Mouse (Mus musculus) CH12.LX (cell line): ENCODE data around the gene B3gat1. TPM values are rescaled to one million over a fixed set of nuclear protein-coding genes. Genes with fewer than 3 reads are reported as not detected.

Source experiments
- DNase-seq: peaks from one replicate; pipeline ENCODE4 v3.0.0-alpha.2; 2013; ENCODE audit errors: extremely low read depth
- H3K27ac ChIP-seq: 2 replicates; pipeline ENCODE4 v1.5.1; 2012; ENCODE audit warnings: low read depth, mild to moderate bottlenecking, control low read depth, moderate library complexity; ENCODE audit not compliant: insufficient read depth
- H3K27me3 ChIP-seq: replicated peaks from 2 replicates; pipeline ENCODE3; 2012; ENCODE audit warnings: inconsistent platforms
- H3K36me3 ChIP-seq, 2 experiments: replicated peaks in 1 of 2; 2 replicates each; pipeline versions ENCODE3 to v1.6.1; 2012; ENCODE audit warnings: inconsistent platforms in 1 of 2, low read length in 1 of 2, mild to moderate bottlenecking in 1 of 2, mixed read lengths in 1 of 2, moderate library complexity in 1 of 2; ENCODE audit not compliant: control insufficient read depth in 1 of 2, insufficient read depth in 1 of 2
- H3K4me1 ChIP-seq, 2 experiments: 2 replicates each; pipeline ENCODE4 v1.6.1; 2012; ENCODE audit warnings: inconsistent platforms in 1 of 2, moderate library complexity in 1 of 2; ENCODE audit not compliant: insufficient read depth in 2 of 2, control insufficient read depth in 1 of 2
- H3K4me2 ChIP-seq: 2 replicates; pipeline ENCODE4 v1.6.1; 2012; ENCODE audit warnings: low read depth, mild to moderate bottlenecking, control low read depth; ENCODE audit not compliant: poor library complexity, insufficient read depth, severe bottlenecking
- H3K4me3 ChIP-seq, 3 experiments: fragments of 150-350 bp in 1 of 3; sonication (generic) in 1 of 3; replicated peaks in 1 of 3; 2 replicates each; pipeline versions ENCODE3 to v1.5.1; 2011 to 2012; ENCODE audit warnings: low read depth in 2 of 3, low read length in 2 of 3, mild to moderate bottlenecking in 2 of 3, moderate library complexity in 2 of 3, control low read depth in 1 of 3, improper control_type of control experiment in 1 of 3, inconsistent platforms in 1 of 3, mixed read lengths in 1 of 3; ENCODE audit not compliant: poor library complexity in 1 of 3
- H3K79me2 ChIP-seq: replicated peaks from 2 replicates; pipeline ENCODE4 v1.6.1; 2012; ENCODE audit warnings: mild to moderate bottlenecking, moderate library complexity; ENCODE audit not compliant: control insufficient read depth, poor library complexity, insufficient read depth, severe bottlenecking; ENCODE audit errors: extremely low read depth
- H3K9ac ChIP-seq: 2 replicates; pipeline ENCODE4 v1.6.1; 2012; ENCODE audit warnings: low read depth, mild to moderate bottlenecking, control low read depth, moderate library complexity; ENCODE audit not compliant: insufficient read depth
- H3K9me3 ChIP-seq: replicated peaks from 2 replicates; pipeline ENCODE3; 2012; ENCODE audit warnings: low read length, inconsistent platforms, mixed read lengths
- CHD1 ChIP-seq: IDR thresholded peaks from 2 replicates; pipeline ENCODE4 v1.6.1; 2012; ENCODE audit warnings: low read depth, low read length, improper control_type of control experiment, inconsistent platforms
- CHD2 ChIP-seq: IDR thresholded peaks from 2 replicates; pipeline ENCODE4 v1.6.1; 2011; ENCODE audit warnings: low read length, improper control_type of control experiment
- E2F4 ChIP-seq: IDR thresholded peaks from 2 replicates; pipeline ENCODE4 v1.6.1; 2011; ENCODE audit warnings: low read depth, low read length, improper control_type of control experiment; ENCODE audit not compliant: insufficient replicate concordance
- HCFC1 ChIP-seq: IDR thresholded peaks from 2 replicates; pipeline ENCODE4 v1.6.1; 2012; ENCODE audit warnings: low read depth, mild to moderate bottlenecking, inconsistent platforms, low read length, improper control_type of control experiment
- IRF4 ChIP-seq: IDR thresholded peaks from 2 replicates; pipeline ENCODE4 v1.6.1; 2014; ENCODE audit warnings: low read depth, mild to moderate bottlenecking, inconsistent platforms, low read length, improper control_type of control experiment
- JUN ChIP-seq: IDR thresholded peaks from 2 replicates; pipeline ENCODE4 v1.6.1; 2011; ENCODE audit warnings: low read depth, mild to moderate bottlenecking, low read length, improper control_type of control experiment, moderate library complexity; ENCODE audit not compliant: insufficient read depth
- KAT2A ChIP-seq: IDR thresholded peaks from 2 replicates; pipeline ENCODE4 v1.6.1; 2012; ENCODE audit warnings: low read length, improper control_type of control experiment, inconsistent platforms; ENCODE audit not compliant: insufficient replicate concordance
- MAZ ChIP-seq: IDR thresholded peaks from 2 replicates; pipeline ENCODE4 v1.6.1; 2012; ENCODE audit warnings: low read depth, mild to moderate bottlenecking, inconsistent platforms, low read length, improper control_type of control experiment, moderate library complexity
- MXI1 ChIP-seq: IDR thresholded peaks from 2 replicates; pipeline ENCODE4 v1.6.1; 2011; ENCODE audit warnings: mild to moderate bottlenecking, low read depth, low read length, improper control_type of control experiment
- MYC ChIP-seq: IDR thresholded peaks from 2 replicates; pipeline ENCODE4 v1.6.1; 2011; ENCODE audit warnings: low read depth, mild to moderate bottlenecking, improper control_type of control experiment, low read length
- NELFE ChIP-seq: IDR thresholded peaks from 2 replicates; pipeline ENCODE4 v1.6.1; 2011; ENCODE audit warnings: low read depth, low read length, improper control_type of control experiment
- PAX5 ChIP-seq: IDR thresholded peaks from 2 replicates; pipeline ENCODE4 v1.6.1; 2012; ENCODE audit warnings: low read length, inconsistent platforms, mixed read lengths
- POLR2AphosphoS2 ChIP-seq: IDR thresholded peaks from 2 replicates; pipeline ENCODE4 v1.6.1; 2011; ENCODE audit warnings: low read depth, low read length, improper control_type of control experiment
- RCOR1 ChIP-seq: conservative IDR thresholded peaks from 2 replicates; pipeline ENCODE4 v1.6.1; 2012; ENCODE audit warnings: low read depth, mild to moderate bottlenecking, inconsistent platforms, low read length, improper control_type of control experiment
- SIN3A ChIP-seq: IDR thresholded peaks from 2 replicates; pipeline ENCODE4 v1.6.1; 2012; ENCODE audit warnings: low read length, improper control_type of control experiment, inconsistent platforms
- SMC3 ChIP-seq: IDR thresholded peaks from 2 replicates; pipeline ENCODE4 v1.6.1; 2011; ENCODE audit warnings: low read depth, low read length, improper control_type of control experiment
- TCF12 ChIP-seq: IDR thresholded peaks from 2 replicates; pipeline ENCODE4 v1.6.1; 2014; ENCODE audit warnings: low read depth, mild to moderate bottlenecking, inconsistent platforms, low read length, improper control_type of control experiment
- UBTF ChIP-seq: IDR thresholded peaks from 2 replicates; pipeline ENCODE4 v1.6.1; 2012; ENCODE audit warnings: low read depth, mild to moderate bottlenecking, inconsistent platforms, low read length, improper control_type of control experiment, moderate library complexity
- USF1 ChIP-seq: IDR thresholded peaks from 2 replicates; pipeline ENCODE4 v1.6.1; 2014; ENCODE audit warnings: low read depth, mild to moderate bottlenecking, inconsistent platforms, low read length, improper control_type of control experiment
- USF2 ChIP-seq: conservative IDR thresholded peaks from 2 replicates; pipeline ENCODE4 v1.6.1; 2011; ENCODE audit warnings: low read depth, low read length, improper control_type of control experiment
- ZC3H11A ChIP-seq: IDR thresholded peaks from 2 replicates; pipeline ENCODE4 v1.6.1; 2012; ENCODE audit warnings: low read depth, mild to moderate bottlenecking, inconsistent platforms, low read length, improper control_type of control experiment
- ZMIZ1 ChIP-seq: IDR thresholded peaks from 2 replicates; pipeline ENCODE4 v1.6.1; 2012; ENCODE audit warnings: low read depth, mild to moderate bottlenecking, inconsistent platforms, low read length, improper control_type of control experiment
- dilution Hi-C: fragments of 300-500 bp; cut with MboI; formaldehyde crosslinking; loops from 2 replicates; pipeline ENCODE4 v1.14.3; 2020; ENCODE audit warnings: low sequenced_read_pairs; ENCODE audit not compliant: extremely low pct_unique_long_range_greater_than_20kb, extremely low pct_ligation_motif_present
- in situ Hi-C: fragments of 300-500 bp; cut with MboI; formaldehyde crosslinking; loops from 3 replicates; pipeline ENCODE4 v1.14.3; 2019; ENCODE audit warnings: low sequenced_read_pairs, low pct_ligation_motif_present, low pct_unique_long_range_greater_than_20kb, mixed read lengths
- polyA plus RNA-seq: library from polyadenylated mRNA; unstranded; fragments of >175 nt; gene quantifications from 2 replicates; pipeline ENCODE4 v1.2.1, GENCODE M21; 2012; ENCODE audit warnings: low read depth; ENCODE audit not compliant: insufficient read length
- total RNA-seq, 2 experiments: library from RNA; depleted of rRNA; stranded (reverse); fragments of 300-350 nt in 1 of 2; fragments of >200 nt in 1 of 2; gene quantifications; 2 replicates each; pipeline ENCODE4 v1.2.3; 2012 to 2014

The B3gat1 gene
- total and polyA plus RNA-seq, 3 experiments = not detected

GRCm38 (mm10) chr9:26798731-26799130 is 65.2 kb downstream of the B3gat1 start:
- no peak overlapping the region for H3K4me3 ChIP-seq
- no peaks in the 10 kb centered on the region for H3K36me3 ChIP-seq
- H3K9me3 ChIP-seq = no peaks in the 10 kb centered on the region
- dilution Hi-C loops (no loop called here), in situ Hi-C loops (no loop called here)
- no peak overlapping the region for H3K9ac ChIP-seq
- no peaks in the 10 kb centered on the region for H3K4me1 ChIP-seq
- no peaks in the 10 kb centered on the region for H3K27me3 ChIP-seq
- H3K4me2 ChIP-seq = no peak overlapping the region
- H3K79me2 ChIP-seq = no peaks in the 10 kb centered on the region
- DNase-seq = no peak
- no peak overlapping the region for H3K27ac ChIP-seq
- TF ChIP-seq HCFC1 (no peak), KAT2A (no peak), MYC (no peak), PAX5 (no peak), SMC3 (no peak), RCOR1 (no peak), MAZ (no peak)

GRCm38 (mm10) chr9:26800357-26800756 is 66.8 kb downstream of the B3gat1 start:
- in situ Hi-C loops = no loop called here
- H3K4me2 ChIP-seq = no peak overlapping the region
- TF ChIP-seq POLR2AphosphoS2 (no peak), JUN (no peak), CHD2 (no peak), IRF4 (no peak), UBTF (no peak), RCOR1 (no peak)
- H3K79me2 ChIP-seq = no peaks in the 10 kb centered on the region
- DNase-seq = no peak
- H3K9ac ChIP-seq = no peak overlapping the region
- H3K4me3 ChIP-seq = no peak overlapping the region
- H3K27ac ChIP-seq = no peak overlapping the region
- no peaks in the 10 kb centered on the region for H3K36me3 ChIP-seq
- no peaks in the 10 kb centered on the region for H3K27me3 ChIP-seq
- H3K9me3 ChIP-seq = no peaks in the 10 kb centered on the region
- dilution Hi-C loops = no loop called here
- H3K4me1 ChIP-seq = no peaks in the 10 kb centered on the region

- no peak overlapping the region for H3K4me3 ChIP-seq
- H3K4me2 ChIP-seq = no peak overlapping the region
- H3K27me3 ChIP-seq = no peaks in the 10 kb centered on the region
- H3K9me3 ChIP-seq = no peaks in the 10 kb centered on the region
- no peaks in the 10 kb centered on the region for H3K79me2 ChIP-seq
- in situ Hi-C loops (no loop called here), dilution Hi-C loops (no loop called here)
- DNase-seq = no peak
- no peaks in the 10 kb centered on the region for H3K36me3 ChIP-seq
- no peak overlapping the region for H3K27ac ChIP-seq
- H3K4me1 ChIP-seq = no peaks in the 10 kb centered on the region; a peak in 1 of 4 replicates
- H3K9ac ChIP-seq = no peak overlapping the region
- TF ChIP-seq RCOR1 (no peak), UBTF (no peak), USF1 (no peak), NELFE (no peak), USF2 (no peak), CHD1 (no peak), ZC3H11A (no peak), E2F4 (no peak), MYC (no peak), TCF12 (no peak), MXI1 (no peak), SIN3A (no peak), ZMIZ1 (no peak)
Observed at GRCm38 (mm10) chr9:26804321-26804720, 70.8 kb downstream of the B3gat1 start.
